Mouse (Mus musculus) limb, embryonic 11.5 days (tissue): ENCODE data around the gene Dad1. TPM values are rescaled to one million over a fixed set of nuclear protein-coding genes. Genes with fewer than 3 reads are reported as not detected.
A peak's percentile ranks its signal among the peaks of the same experiment; 100 is the strongest.
"Not testable (repeated sequence)": the region's sequence is repeated elsewhere in the genome, so short reads cannot be mapped to it uniquely, and the experiment has no call there.

Source experiments
- ATAC-seq: fragments of 200-750 bp; cut with Nextera tagmentation; 2 replicates; pipeline ENCODE4 v1.8.0; 2017; ENCODE audit warnings: low read depth; ENCODE audit not compliant: insufficient number of reproducible peaks, low FRiP score, low TSS enrichment
- DNase-seq: peaks from one replicate; pipeline ENCODE4 v3.0.0-alpha.2; 2015; ENCODE audit warnings: low spot score
- H3K27ac ChIP-seq: fragments of 300-500 bp; sonication (generic); replicated peaks from 2 replicates; pipeline ENCODE4 v1.5.1; 2014; ENCODE audit warnings: low read depth, mild to moderate bottlenecking, low read length
- H3K27me3 ChIP-seq: fragments of 300-500 bp; sonication (generic); 2 replicates; pipeline ENCODE4 v1.6.1; 2014; ENCODE audit warnings: mild to moderate bottlenecking, low read length, mixed read lengths; ENCODE audit not compliant: control insufficient read depth, insufficient read depth
- H3K36me3 ChIP-seq: fragments of 300-500 bp; sonication (generic); 2 replicates; pipeline ENCODE4 v1.6.1; 2014; ENCODE audit warnings: mild to moderate bottlenecking, low read length, moderate library complexity, mixed read lengths; ENCODE audit not compliant: control insufficient read depth, insufficient read depth
- H3K4me1 ChIP-seq: fragments of 300-500 bp; sonication (generic); 2 replicates; pipeline ENCODE4 v1.6.1; 2014; ENCODE audit warnings: low read length, mixed read lengths; ENCODE audit not compliant: control insufficient read depth, insufficient read depth
- H3K4me2 ChIP-seq: fragments of 300-500 bp; sonication (generic); 2 replicates; pipeline ENCODE4 v1.6.1; 2014; ENCODE audit warnings: low read depth, mild to moderate bottlenecking, moderate library complexity; ENCODE audit not compliant: severe bottlenecking
- H3K4me3 ChIP-seq: fragments of 300-500 bp; sonication (generic); 2 replicates; pipeline ENCODE4 v1.5.1; 2014; ENCODE audit warnings: low read depth, low read length
- H3K9ac ChIP-seq: fragments of 300-500 bp; sonication (generic); 2 replicates; pipeline ENCODE4 v1.6.1; 2014; ENCODE audit warnings: mild to moderate bottlenecking, low read length
- H3K9me3 ChIP-seq: fragments of 300-500 bp; sonication (generic); 2 replicates; pipeline ENCODE4 v1.6.1; 2016; ENCODE audit warnings: low read length; ENCODE audit not compliant: control insufficient read depth
- WGBS: fragments of 180-500 bp; shearing (Covaris S2); extraction: QIAGEN DNeasy Blood & Tissue Kit; methylation state at CpG from one replicate; pipeline ENCODE4 v1.1.7; 2014; 5-methylcytosine and 5-hydroxymethylcytosine counted together
- polyA plus RNA-seq: library from polyadenylated mRNA; unstranded; fragments of >200 nt; fragmentation: Nextera tagmentation; extraction: Ambion mirVana; gene quantifications from 2 replicates; pipeline ENCODE4 v1.2.1, GENCODE M21; 2014

The Dad1 gene
- polyA plus RNA-seq, 1 experiment from 2014 or later, result 250 TPM

DNA sequence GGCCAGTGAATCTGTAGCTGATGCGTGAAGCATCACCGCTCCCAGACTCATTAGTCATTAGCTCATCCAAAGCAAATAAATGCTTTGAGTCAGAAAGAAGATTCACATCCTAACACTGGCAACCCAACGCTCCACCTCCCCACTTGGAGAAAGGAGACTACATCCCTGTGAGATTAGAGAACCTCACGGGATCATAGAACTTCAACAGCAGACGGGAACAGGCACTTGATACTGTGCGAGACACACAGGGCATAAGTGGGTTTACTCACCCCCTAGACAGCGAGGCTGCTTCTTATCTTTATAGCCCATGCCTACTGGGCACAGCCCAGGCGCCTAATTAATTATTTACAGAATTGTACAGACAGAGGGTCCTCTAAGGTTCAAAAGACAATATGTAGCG lies 21.8 kb downstream of the Dad1 start:
- H3K27me3 ChIP-seq, result no peaks in the 10 kb centered on the region
- no peaks in the 10 kb centered on the region for H3K9me3 ChIP-seq
- H3K9ac ChIP-seq, result no peak overlapping the region
- H3K27ac ChIP-seq, result no peak overlapping the region
- no peak for ATAC-seq
- WGBS, result 75% methylated on average over 9 of the region's 9 CpGs
- H3K4me3 ChIP-seq, result no peak overlapping the region
- peaks cover 5% of the 10 kb centered on the region; the same call in 1 of the 2 replicates for H3K36me3 ChIP-seq
- H3K4me1 ChIP-seq, result peaks cover 20% of the 10 kb centered on the region
- DNase-seq, result no peak
- H3K4me2 ChIP-seq, result no peak overlapping the region

GRCm38 (mm10) chr14:54231176-54231956 lies 22.5 kb downstream of the Dad1 start:
- DNase-seq (no peak), ATAC-seq (no peak)
- H3K27ac ChIP-seq, result no peak overlapping the region
- no peaks in the 10 kb centered on the region for H3K27me3 ChIP-seq
- H3K4me2 ChIP-seq, result no peak overlapping the region
- peaks cover 5% of the 10 kb centered on the region; the same call in 1 of the 2 replicates for H3K36me3 ChIP-seq
- no peaks in the 10 kb centered on the region for H3K9me3 ChIP-seq
- no peak overlapping the region for H3K9ac ChIP-seq
- WGBS, result 84% methylated on average over 21 of the region's 21 CpGs
- H3K4me3 ChIP-seq, result no peak overlapping the region
- peaks cover 20% of the 10 kb centered on the region for H3K4me1 ChIP-seq

DNA sequence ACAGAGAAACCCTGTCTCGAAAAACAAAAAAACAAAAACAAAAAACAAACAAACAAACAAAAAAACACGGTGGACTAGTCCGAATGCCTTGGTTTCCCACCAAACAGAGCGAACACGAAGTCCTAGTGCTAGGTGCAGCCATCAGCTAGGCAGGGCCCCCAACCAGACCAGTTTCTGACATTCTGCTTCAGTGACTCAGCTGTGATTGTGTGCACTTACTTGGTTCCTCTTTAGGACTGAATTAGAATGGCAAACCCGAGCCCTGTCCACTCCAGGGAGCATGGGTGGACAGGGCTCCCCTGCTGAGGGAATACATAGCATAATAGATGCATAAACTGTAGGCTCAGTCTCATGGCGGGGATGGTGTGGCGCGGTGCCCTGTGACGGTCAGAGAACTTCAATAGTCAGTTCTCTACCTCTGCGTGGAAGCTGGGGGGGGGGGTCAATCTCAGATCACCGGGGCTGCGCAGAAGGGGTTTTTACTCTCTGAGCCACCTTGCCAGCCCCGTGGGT lies 23.2 kb downstream of the Dad1 start:
- WGBS, result 91% methylated on average over 14 of the region's 14 CpGs
- Histone ChIP-seq H3K4me2 (no peak overlapping the region), H3K4me1 (peaks cover 20% of the 10 kb centered on the region), H3K36me3 (peaks cover 5% of the 10 kb centered on the region; the same call in 1 of the 2 replicates), H3K27me3 (no peaks in the 10 kb centered on the region), H3K9me3 (no peaks in the 10 kb centered on the region), H3K4me3 (no peak overlapping the region), H3K27ac (no peak overlapping the region), H3K9ac (no peak overlapping the region)
- no peak for ATAC-seq
- no peak for DNase-seq

DNA sequence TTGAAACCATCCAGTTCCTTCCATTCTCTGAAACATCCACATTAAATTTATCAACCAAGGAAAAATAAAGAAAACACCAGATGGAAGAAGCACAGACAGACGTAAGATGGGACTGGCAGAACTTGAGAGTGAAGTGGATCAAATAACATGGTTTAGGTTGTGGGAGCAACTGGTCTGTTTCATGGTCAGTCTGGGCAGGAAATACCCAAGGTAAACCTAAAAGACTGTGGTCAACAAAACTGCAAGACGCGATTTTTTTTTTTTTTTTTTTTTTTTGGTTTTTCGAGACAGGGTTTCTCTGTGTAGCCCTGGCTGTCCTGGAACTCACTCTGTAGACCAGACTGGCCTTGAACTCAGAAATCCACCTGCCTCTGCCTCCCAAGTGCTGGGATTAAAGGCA lies 24.1 kb downstream of the Dad1 start:
- H3K27me3 ChIP-seq, result not testable (repeated sequence)
- H3K4me1 ChIP-seq, result peaks cover 20% of the 10 kb centered on the region

GRCm38 (mm10) chr14:54228933-54229713 lies 24.8 kb downstream of the Dad1 start:
- WGBS, result 5% methylated on average over 25 of the region's 25 CpGs
- peak; percentile 29 for DNase-seq
- H3K36me3 ChIP-seq, result no peaks in the 10 kb centered on the region
- no peak for ATAC-seq
- peak overlapping the region; percentile 54 for H3K4me2 ChIP-seq
- no peaks in the 10 kb centered on the region for H3K27me3 ChIP-seq
- H3K9ac ChIP-seq, result peak overlapping the region; percentile 8
- H3K4me3 ChIP-seq, result peak overlapping the region; percentile 7
- peaks cover 20% of the 10 kb centered on the region for H3K4me1 ChIP-seq
- no peaks in the 10 kb centered on the region for H3K9me3 ChIP-seq
- H3K27ac ChIP-seq, result no peak overlapping the region

More for the DNA sequence above, 24.1 kb downstream of the Dad1 start:
- H3K4me2 ChIP-seq, DNase-seq, H3K4me3 ChIP-seq, H3K36me3 ChIP-seq, ATAC-seq, H3K27ac ChIP-seq, H3K9ac ChIP-seq, H3K9me3 ChIP-seq: not testable (repeated sequence)
- 79% methylated on average over 3 of the region's 4 CpGs for WGBS

DNA sequence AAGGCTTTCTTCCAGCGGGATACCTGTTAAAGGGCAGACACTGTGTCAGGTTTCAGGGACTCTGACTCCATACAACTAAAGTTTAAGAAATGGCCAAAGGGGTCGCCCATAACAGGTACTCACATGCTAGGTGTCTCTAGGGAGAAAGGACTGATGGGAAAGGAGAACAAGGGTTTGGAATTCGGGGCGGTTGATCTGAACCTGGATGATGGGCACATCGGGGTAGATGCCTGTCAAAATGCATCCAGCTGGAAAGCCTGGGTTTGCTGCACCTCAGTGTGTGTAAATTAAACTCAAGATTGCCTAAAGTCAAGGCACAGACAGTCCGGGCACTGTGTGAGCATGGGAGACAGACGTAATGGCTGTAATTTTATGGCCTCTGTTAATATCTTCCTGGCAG lies 25.4 kb downstream of the Dad1 start:
- 7% methylated on average over 7 of the region's 7 CpGs for WGBS
- H3K27ac ChIP-seq, result no peak overlapping the region
- ATAC-seq (0 out of 2 replicates have a peak, but pooled peaks have one; percentile 11), DNase-seq (peak; percentile 32)
- peak overlapping the region; percentile 16 for H3K4me3 ChIP-seq
- no peaks in the 10 kb centered on the region for H3K36me3 ChIP-seq
- peak overlapping the region; percentile 40 for H3K9ac ChIP-seq
- H3K4me2 ChIP-seq, result peak overlapping the region; percentile 54
- H3K4me1 ChIP-seq, result peaks cover 19% of the 10 kb centered on the region
- H3K27me3 ChIP-seq, result no peaks in the 10 kb centered on the region
- H3K9me3 ChIP-seq, result no peaks in the 10 kb centered on the region

GRCm38 (mm10) chr14:54227911-54228451 lies 25.9 kb downstream of the Dad1 start:
- no peak overlapping the region for H3K27ac ChIP-seq

More at GRCm38 (mm10) chr14:54227911-54228451, 25.9 kb downstream of the Dad1 start:
- H3K27me3 ChIP-seq, result no peaks in the 10 kb centered on the region
- peaks cover 14% of the 10 kb centered on the region for H3K4me1 ChIP-seq
- no peaks in the 10 kb centered on the region for H3K9me3 ChIP-seq
- WGBS, result under 1% methylated on average over 10 of the region's 10 CpGs
- peak overlapping the region; percentile 40; the same call in 1 of the 2 replicates for H3K9ac ChIP-seq
- H3K4me2 ChIP-seq, result peak overlapping the region; percentile 54
- H3K36me3 ChIP-seq, result no peaks in the 10 kb centered on the region
- peak; percentile 87 for DNase-seq
- peak; percentile 64; the same call in 1 of the 2 replicates for ATAC-seq
- peak overlapping the region; percentile 16 for H3K4me3 ChIP-seq
